Mouse (Mus musculus): ENCODE data around the gene Scd2.
"Not testable (repeated sequence)": the region's sequence is repeated elsewhere in the genome, so short reads cannot be mapped to it uniquely, and the experiment has no call there.

The Scd2 gene

GRCm38 (mm10) chr19:44297068-44297760 is 3.7 kb downstream of the Scd2 start:
- no peak for DNase-seq (ENCODE audit: low spot score)

GRCm38 (mm10) chr19:44297862-44298261 is 4.4 kb downstream of the Scd2 start:
- DNase-seq (ENCODE audit: low spot score) = no peak

DNA sequence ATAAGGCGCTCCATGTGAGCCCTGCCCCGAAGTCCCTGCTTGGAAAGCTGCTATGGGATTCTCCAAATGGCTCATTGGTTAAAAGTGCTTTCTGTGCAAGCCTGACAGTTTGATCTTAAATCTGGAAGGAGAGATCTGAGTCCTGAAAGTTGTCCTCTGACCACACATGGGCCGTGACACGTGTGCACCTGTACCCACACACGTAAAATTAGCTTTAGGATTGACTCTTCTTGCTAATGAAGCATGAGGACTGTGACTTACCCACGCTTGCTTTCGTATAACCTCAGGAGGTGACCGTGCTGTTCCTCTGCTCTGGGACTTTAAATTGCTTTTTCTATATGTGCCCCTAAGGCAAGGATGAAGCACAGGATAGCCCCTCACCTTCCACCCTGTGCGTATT is 5.6 kb downstream of the Scd2 start:
- DNase-seq (ENCODE audit: low spot score) = no peak

GRCm38 (mm10) chr19:44299902-44300301 is 6.4 kb downstream of the Scd2 start:
- DNase-seq (ENCODE audit: low spot score) = no peak

DNA sequence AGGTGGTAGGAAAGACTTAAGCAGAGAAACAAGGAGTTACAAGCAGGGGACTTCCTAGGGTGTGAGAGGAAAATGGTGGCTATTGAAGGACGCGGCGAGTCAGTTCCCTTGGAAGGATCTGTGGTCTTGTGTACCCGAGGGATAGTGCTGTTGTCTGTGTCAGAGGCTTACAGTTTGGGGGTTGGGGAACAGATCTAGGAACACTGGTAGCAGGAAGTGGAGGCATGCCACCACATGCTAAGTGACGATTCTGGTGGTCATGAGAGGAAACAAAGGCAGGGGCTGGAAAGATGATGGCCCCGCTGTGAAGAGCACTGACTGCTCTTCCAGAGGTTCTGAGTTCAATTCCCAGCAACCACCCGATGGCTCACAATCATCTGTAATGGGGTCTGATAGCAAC is 7.0 kb downstream of the Scd2 start:
- no peak for DNase-seq (ENCODE audit: low spot score)

DNA sequence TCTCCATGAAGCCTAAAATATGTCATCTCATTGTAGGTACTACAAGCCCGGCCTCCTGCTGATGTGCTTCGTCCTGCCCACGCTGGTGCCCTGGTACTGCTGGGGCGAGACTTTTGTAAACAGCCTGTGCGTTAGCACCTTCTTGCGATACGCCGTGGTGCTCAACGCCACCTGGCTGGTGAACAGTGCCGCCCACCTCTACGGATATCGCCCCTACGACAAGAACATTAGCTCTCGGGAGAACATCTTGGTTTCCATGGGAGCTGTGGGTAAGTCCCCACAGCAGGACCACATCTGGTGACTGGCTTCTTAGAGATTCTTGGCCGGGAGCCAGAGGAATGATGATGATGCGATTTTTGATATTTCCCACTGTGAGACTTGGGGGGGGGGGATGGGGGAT is 7.7 kb downstream of the Scd2 start:
- DNase-seq (ENCODE audit: low spot score) = no peak

DNA sequence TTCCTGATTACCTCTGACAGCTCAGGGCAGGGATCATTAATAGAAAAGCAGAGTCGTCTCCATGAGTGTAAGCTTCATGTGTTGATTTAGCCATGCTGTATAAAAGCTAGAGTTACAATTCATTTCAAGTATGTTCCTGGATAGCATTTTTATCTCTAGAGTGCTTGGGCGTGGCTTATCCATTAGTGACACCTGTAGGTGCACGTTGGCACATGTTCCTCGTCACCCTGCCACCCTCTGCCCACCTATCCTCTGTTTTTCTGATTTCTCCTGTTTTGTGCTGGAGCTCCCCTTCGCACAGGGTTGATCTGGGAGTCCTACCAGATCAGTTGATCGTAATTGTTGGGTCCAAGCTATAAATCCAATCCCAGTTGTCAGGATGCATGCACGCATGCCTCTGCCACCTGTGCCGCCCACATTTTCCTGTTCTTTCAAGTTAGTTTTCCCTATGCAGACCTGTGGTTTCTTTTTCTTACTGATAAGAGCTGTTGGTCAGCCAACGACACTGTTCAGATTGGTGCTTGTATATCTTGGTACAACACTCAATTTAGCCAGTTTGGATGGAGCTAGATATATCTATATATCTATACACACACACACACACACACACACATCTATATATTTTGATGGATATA is 8.3 kb downstream of the Scd2 start:
- no peak for DNase-seq (ENCODE audit: low spot score)

DNA sequence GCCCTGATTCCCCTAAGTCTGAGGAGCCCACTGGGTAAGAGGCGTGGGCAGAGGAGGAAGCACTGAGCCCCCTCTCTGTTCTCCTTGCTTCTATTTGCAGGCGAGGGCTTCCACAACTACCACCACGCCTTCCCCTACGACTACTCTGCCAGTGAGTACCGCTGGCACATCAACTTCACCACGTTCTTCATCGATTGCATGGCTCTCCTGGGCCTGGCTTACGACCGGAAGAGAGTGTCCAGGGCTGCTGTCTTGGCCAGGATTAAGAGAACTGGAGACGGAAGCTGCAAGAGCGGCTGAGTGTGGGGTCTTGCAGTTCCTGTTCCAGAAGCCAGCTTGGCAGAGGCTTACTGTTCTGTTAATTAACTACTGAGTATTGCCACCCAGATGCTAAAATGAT is 9.4 kb downstream of the Scd2 start:
- DNase-seq (ENCODE audit: low spot score) = no peak

- no peak for DNase-seq (ENCODE audit: low spot score)
Measured at GRCm38 (mm10) chr19:44303502-44303901, 10.0 kb downstream of the Scd2 start.

DNA sequence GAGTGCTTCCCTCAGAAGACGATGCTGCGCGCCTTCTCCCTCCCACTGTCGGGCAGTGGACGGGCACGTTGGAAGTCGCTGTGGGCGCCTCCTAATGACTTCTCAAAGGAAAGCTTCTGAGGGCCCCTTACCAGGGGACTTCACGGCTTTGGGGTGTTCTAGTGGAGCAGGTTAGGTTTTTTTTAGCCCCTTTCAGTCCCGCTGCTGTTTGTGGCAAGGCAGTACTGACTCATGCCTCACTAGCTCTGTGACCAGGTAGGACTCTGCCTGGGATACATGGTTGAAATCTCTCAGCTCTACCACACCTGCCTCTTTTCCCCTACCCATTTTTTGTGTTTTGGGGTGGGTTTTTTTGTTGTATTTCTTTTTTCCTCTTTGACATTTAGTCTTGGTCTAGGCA is 10.9 kb downstream of the Scd2 start:
- DNase-seq (ENCODE audit: low spot score) = no peak

- no peak for DNase-seq (ENCODE audit: low spot score)
Measured at GRCm38 (mm10) chr19:44304851-44305510, 11.5 kb downstream of the Scd2 start.

DNA sequence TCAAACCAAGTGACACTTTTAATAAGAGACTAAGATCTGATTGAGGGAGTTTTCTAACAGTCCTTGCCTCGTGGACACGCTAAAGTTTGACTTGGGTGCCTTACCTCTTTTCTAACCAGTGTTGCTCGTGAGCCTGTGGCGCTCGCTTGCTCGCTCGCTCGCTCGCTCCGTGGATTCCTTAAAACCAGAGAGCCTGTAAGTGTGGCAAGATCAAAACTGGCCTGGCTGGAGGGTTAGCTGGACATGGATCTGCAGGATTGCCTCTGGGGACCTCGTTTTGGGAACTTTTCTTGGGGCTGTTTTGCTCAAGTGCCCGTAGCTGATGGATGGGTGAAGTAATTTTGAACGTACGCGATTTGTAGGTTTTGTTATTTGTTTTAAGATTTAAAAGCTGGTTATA is 12.2 kb downstream of the Scd2 start:
- no peak for DNase-seq (ENCODE audit: low spot score)

- DNase-seq (ENCODE audit: low spot score) = no peak
Measured at GRCm38 (mm10) chr19:44306171-44306570, 12.7 kb downstream of the Scd2 start.

GRCm38 (mm10) chr19:44307101-44307914 is 13.8 kb downstream of the Scd2 start:
- no peak for DNase-seq (ENCODE audit: low spot score)

- no peak for DNase-seq (ENCODE audit: low spot score)
Measured at GRCm38 (mm10) chr19:44307915-44308470, 14.5 kb downstream of the Scd2 start.

DNA sequence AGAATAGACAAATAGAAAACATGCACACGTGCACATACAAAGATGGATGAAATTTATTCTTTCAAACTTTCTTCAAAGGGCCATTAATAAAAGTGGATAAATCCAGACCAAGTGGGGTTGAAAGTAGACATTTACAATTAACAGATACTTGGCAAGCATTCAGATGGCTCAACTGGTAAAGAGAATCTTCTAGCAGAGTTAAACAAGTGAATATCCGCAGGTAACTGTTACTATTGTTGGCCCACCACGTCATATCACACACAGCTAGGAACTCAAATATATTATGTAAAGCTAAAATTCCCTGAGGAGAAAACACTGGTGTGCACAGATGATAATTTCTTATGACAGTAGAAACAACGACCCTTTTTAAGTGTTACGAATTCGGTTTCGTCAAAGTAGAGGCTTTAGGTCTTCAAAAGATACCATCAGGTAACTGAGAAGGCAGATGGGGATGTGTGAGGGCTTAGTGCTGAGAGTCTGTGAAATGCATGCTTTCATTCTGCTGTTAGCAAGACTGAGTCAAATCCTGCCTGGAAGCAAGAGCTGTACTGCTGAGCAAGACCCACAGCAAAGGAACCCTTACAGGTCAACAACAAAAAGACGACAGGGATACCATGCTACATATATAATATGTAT is 15.3 kb downstream of the Scd2 start:
- DNase-seq (ENCODE audit: low spot score) = no peak

DNA sequence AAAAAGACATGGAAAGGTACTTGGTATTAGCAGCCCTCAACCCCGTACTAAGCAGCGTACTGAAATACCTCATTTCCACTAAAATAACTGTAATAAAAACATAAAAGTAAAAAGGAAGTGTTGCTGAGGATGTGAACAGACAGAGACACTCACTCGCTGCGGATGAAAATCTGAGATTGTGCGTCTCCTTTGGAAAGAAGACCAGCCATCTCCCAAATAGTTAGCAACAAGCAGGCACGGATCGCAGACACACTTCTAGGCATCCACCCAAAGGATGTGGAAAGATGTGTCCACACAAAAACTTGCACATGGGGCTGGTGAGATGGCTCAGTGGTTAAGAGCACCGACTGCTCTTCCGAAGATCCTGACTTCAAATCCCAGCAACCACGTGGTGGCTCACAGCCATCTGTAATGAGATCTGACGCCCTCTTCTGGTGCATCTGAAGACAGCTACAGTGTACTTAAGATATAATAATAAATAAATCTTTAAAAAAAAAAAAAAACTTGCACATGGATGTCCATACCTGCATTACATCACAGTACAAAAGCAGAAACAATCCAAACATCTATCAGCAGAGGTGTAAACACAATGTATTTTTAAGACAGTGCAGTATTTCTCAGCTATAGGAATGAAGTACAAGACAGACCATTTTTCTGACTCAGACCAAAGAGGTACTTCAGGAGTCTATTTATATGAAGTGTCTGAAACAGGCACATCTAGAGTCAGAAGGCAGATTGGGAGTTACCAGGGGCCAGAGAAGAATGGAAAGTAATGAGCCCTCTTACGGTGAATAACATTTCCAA is 16.1 kb downstream of the Scd2 start:
- DNase-seq (ENCODE audit: low spot score) = no peak

DNA sequence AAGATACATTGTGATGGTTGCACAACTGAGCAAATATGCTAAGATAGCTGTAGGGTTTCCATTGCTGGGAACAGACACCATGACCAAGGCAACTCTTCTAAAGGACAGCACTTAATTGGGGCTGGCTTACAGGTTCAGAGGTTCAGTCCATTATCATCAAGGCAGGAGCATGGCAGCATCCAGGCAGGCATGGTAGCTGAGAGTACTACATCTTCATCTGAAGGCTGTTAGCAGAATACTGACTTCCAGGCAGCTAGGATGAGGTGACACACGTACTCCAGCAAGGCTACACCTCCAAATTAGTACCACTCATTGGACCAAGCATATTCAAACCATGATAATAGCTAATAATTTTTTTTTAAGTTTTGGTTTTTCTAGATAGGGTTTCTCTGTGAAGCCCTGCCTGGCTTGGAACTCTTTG is 16.7 kb downstream of the Scd2 start:
- not testable (repeated sequence) for DNase-seq (ENCODE audit: low spot score)

- DNase-seq (ENCODE audit: low spot score) = no peak
Measured at GRCm38 (mm10) chr19:44310814-44311213, 17.3 kb downstream of the Scd2 start.

DNA sequence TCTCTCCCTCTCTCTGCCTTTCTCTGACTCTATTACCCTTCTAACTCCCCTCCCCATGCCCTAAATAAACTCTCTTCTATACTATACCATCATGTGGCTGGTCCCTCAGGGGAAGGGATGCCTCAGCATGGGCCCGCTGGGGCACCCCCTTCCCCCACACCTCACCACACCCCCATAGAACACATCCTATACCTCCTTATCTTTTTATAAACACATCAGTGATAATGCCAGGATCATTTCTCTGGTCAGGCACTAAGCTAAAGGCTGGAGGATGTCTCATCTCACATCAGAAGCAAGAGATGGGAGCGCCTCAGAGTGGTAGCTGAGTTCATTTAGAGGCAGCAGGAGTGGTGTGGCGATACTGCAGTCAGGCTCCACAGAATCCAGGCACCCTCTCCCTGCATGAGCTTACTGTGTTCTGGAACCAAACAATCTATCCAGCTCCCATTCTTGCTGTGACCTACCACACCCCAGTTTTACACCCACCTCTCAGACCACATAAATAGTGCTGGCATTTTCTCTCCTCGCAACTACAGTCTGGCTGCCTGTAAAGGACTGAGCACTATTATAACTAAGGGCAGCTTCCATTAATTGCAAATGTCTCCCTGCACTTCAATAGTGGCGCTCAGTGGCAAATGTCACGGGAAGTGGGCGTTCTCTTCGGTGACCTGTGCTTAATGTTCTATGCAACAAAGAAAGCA is 18.0 kb downstream of the Scd2 start:
- DNase-seq (ENCODE audit: low spot score) = no peak
